Mouse (Mus musculus) embryo, embryonic 11 days (tissue): Measurements from ENCODE around the gene Nol12.

ENCODE experiments used
- DNase-seq: peaks from one replicate; pipeline ENCODE4 v3.0.0-alpha.2; 2015

Gene Nol12

GRCm38 (mm10) chr15:78918126-78918525, 16.6 kb upstream of the Nol12 start:
- no peak for DNase-seq

GRCm38 (mm10) chr15:78919914-78920313, 14.8 kb upstream of the Nol12 start:
- no peak for DNase-seq

GRCm38 (mm10) chr15:78922700-78923099, 12.0 kb upstream of the Nol12 start:
- no peak for DNase-seq

GRCm38 (mm10) chr15:78923585-78923984, 11.1 kb upstream of the Nol12 start:
- DNase-seq = peak; percentile 38

- DNase-seq = peak; percentile 31
These were observed 9.6 kb upstream of the Nol12 start for GRCm38 (mm10) chr15:78925129-78925528.

GRCm38 (mm10) chr15:78926021-78926919, 8.5 kb upstream of the Nol12 start, which contains the start of gene Lgals1:
Gene Lgals1, plus strand, starts transcription at chr15:78926725.
- DNase-seq = peak; percentile 89

GRCm38 (mm10) chr15:78927021-78927787, 7.5 kb upstream of the Nol12 start:
- no peak for DNase-seq

- peak; percentile 88 for DNase-seq
These were observed 6.8 kb upstream of the Nol12 start for GRCm38 (mm10) chr15:78927788-78928457.

- peak; percentile 31 for DNase-seq
These were observed 6.2 kb upstream of the Nol12 start for GRCm38 (mm10) chr15:78928539-78928938.

- no peak for DNase-seq
These were observed 4.5 kb upstream of the Nol12 start for GRCm38 (mm10) chr15:78930192-78930706.

- no peak for DNase-seq
These were observed 3.8 kb upstream of the Nol12 start for GRCm38 (mm10) chr15:78930801-78931426.

- peak; percentile 39 for DNase-seq
These were observed 3.2 kb upstream of the Nol12 start for GRCm38 (mm10) chr15:78931577-78931976.

GRCm38 (mm10) chr15:78936403-78936802, 1.7 kb downstream of the Nol12 start:
- DNase-seq = no peak

- no peak for DNase-seq
These were observed 2.6 kb downstream of the Nol12 start for GRCm38 (mm10) chr15:78937311-78937710.

GRCm38 (mm10) chr15:78937963-78938362, 3.2 kb downstream of the Nol12 start:
- DNase-seq = no peak

- no peak for DNase-seq
These were observed 5.6 kb downstream of the Nol12 start for GRCm38 (mm10) chr15:78940325-78940724.

GRCm38 (mm10) chr15:78942663-78943062, 7.9 kb downstream of the Nol12 start:
- DNase-seq = peak; percentile 89

GRCm38 (mm10) chr15:78946232-78946631, 11.5 kb downstream of the Nol12 start:
- no peak for DNase-seq

- peak; percentile 99 for DNase-seq
These were observed 12.9 kb downstream of the Nol12 start, which contains the start of gene Triobp for GRCm38 (mm10) chr15:78947657-78948056. Gene Triobp, plus strand, starts transcription at chr15:78947724.

- DNase-seq = peak; percentile 19
These were observed 13.5 kb downstream of the Nol12 start for GRCm38 (mm10) chr15:78948152-78948725.

- no peak for DNase-seq
These were observed 14.2 kb downstream of the Nol12 start for GRCm38 (mm10) chr15:78948883-78949282.

GRCm38 (mm10) chr15:78955663-78956062, 20.9 kb downstream of the Nol12 start:
- no peak for DNase-seq
